Mouse (Mus musculus) forebrain, embryonic 11.5 days (tissue): ENCODE results near the gene Dlgap4. TPM values are rescaled to one million over a fixed set of nuclear protein-coding genes. Genes with fewer than 3 reads are reported as not detected.

Source experiments
- ATAC-seq: fragments of 200-750 bp; cut with Nextera tagmentation; replicated peaks from 2 replicates; pipeline ENCODE4 v1.8.0; 2017; ENCODE audit warnings: moderate TSS enrichment; ENCODE audit not compliant: low FRiP score
- DNase-seq: peaks from one replicate; pipeline ENCODE4 v3.0.0-alpha.2; 2017; ENCODE audit warnings: low spot score
- H3K27ac ChIP-seq: fragments of 300-500 bp; sonication (generic); 2 replicates; pipeline ENCODE4 v1.5.1; 2014; ENCODE audit warnings: low read depth, low read length
- H3K27me3 ChIP-seq: fragments of 300-500 bp; sonication (generic); 2 replicates; pipeline ENCODE4 v1.6.1; 2014; ENCODE audit warnings: mild to moderate bottlenecking, low read length, mixed read lengths; ENCODE audit not compliant: control insufficient read depth, insufficient read depth
- H3K36me3 ChIP-seq: fragments of 300-500 bp; sonication (generic); 2 replicates; pipeline ENCODE4 v1.6.1; 2014; ENCODE audit warnings: mild to moderate bottlenecking, low read length, moderate library complexity, mixed read lengths; ENCODE audit not compliant: control insufficient read depth, insufficient read depth
- H3K4me1 ChIP-seq: fragments of 300-500 bp; sonication (generic); replicated peaks from 2 replicates; pipeline ENCODE4 v1.6.1; 2014; ENCODE audit warnings: low read length, mixed read lengths; ENCODE audit not compliant: control insufficient read depth, insufficient read depth
- H3K4me2 ChIP-seq: fragments of 300-500 bp; sonication (generic); 2 replicates; pipeline ENCODE4 v1.6.1; 2014; ENCODE audit warnings: low read depth, mild to moderate bottlenecking, low read length, moderate library complexity, mixed read lengths; ENCODE audit not compliant: severe bottlenecking
- H3K4me3 ChIP-seq: fragments of 300-500 bp; sonication (generic); 2 replicates; pipeline ENCODE4 v1.5.1; 2014; ENCODE audit warnings: low read depth, low read length
- H3K9ac ChIP-seq: fragments of 300-500 bp; sonication (generic); 2 replicates; pipeline ENCODE4 v1.6.1; 2014; ENCODE audit warnings: low read length
- H3K9me3 ChIP-seq: fragments of 300-500 bp; sonication (generic); 2 replicates; pipeline ENCODE4 v1.6.1; 2016; ENCODE audit warnings: low read length, mixed read lengths; ENCODE audit not compliant: control insufficient read depth
- WGBS: fragments of 180-500 bp; shearing (Covaris S2); extraction: QIAGEN DNeasy Blood & Tissue Kit; methylation state at CpG from one replicate; pipeline ENCODE4 v1.1.7; 2014; 5-methylcytosine and 5-hydroxymethylcytosine counted together
- polyA plus RNA-seq: library from polyadenylated mRNA; unstranded; fragments of >200 nt; fragmentation: Nextera tagmentation; extraction: Ambion mirVana; gene quantifications from 2 replicates; pipeline ENCODE4 v1.2.1, GENCODE M21; 2014

Dlgap4 gene
- polyA plus RNA-seq, 1 experiment from 2014 or later, result 140 TPM

- Histone ChIP-seq H3K4me2 (peak overlapping the region; percentile 31; the same call in 1 of the 2 replicates), H3K4me3 (no peak overlapping the region), H3K9ac (peak overlapping the region; percentile 41), H3K27me3 (no peaks in the 10 kb centered on the region), H3K4me1 (peaks cover 9% of the 10 kb centered on the region; the same call in 1 of the 2 replicates), H3K27ac (no peak overlapping the region), H3K36me3 (no peaks in the 10 kb centered on the region), H3K9me3 (no peaks in the 10 kb centered on the region)
- ATAC-seq (no peak), DNase-seq (peak; percentile 71)
- WGBS, result 21% methylated on average over 17 of the region's 17 CpGs
Observed at GRCm38 (mm10) chr2:156717320-156718281, 104.1 kb downstream of the Dlgap4 start.

- ATAC-seq, result no peak
- H3K27ac ChIP-seq, result no peak overlapping the region
- H3K9me3 ChIP-seq, result no peaks in the 10 kb centered on the region
- DNase-seq, result no peak
- H3K36me3 ChIP-seq, result no peaks in the 10 kb centered on the region
- H3K9ac ChIP-seq, result no peak overlapping the region
- H3K4me2 ChIP-seq, result no peak overlapping the region
- WGBS, result 83% methylated on average over 5 of the region's 5 CpGs
- no peak overlapping the region for H3K4me3 ChIP-seq
- no peaks in the 10 kb centered on the region for H3K27me3 ChIP-seq
- peaks cover 11% of the 10 kb centered on the region; the same call in 1 of the 2 replicates for H3K4me1 ChIP-seq
Observed at GRCm38 (mm10) chr2:156718793-156719192, 105.3 kb downstream of the Dlgap4 start.

- H3K27ac ChIP-seq, result no peak overlapping the region
- no peaks in the 10 kb centered on the region for H3K9me3 ChIP-seq
- ATAC-seq (no peak), DNase-seq (no peak)
- H3K36me3 ChIP-seq, result no peaks in the 10 kb centered on the region
- H3K4me1 ChIP-seq, result peaks cover 11% of the 10 kb centered on the region; the same call in 1 of the 2 replicates
- 85% methylated on average over 7 of the region's 8 CpGs for WGBS
- H3K4me3 ChIP-seq, result peak overlapping the region; percentile 93
- H3K9ac ChIP-seq, result peak overlapping the region; percentile 95
- H3K4me2 ChIP-seq, result peak overlapping the region; percentile 82
- H3K27me3 ChIP-seq, result no peaks in the 10 kb centered on the region
Observed at GRCm38 (mm10) chr2:156719549-156720312, 106.2 kb downstream of the Dlgap4 start.

DNA sequence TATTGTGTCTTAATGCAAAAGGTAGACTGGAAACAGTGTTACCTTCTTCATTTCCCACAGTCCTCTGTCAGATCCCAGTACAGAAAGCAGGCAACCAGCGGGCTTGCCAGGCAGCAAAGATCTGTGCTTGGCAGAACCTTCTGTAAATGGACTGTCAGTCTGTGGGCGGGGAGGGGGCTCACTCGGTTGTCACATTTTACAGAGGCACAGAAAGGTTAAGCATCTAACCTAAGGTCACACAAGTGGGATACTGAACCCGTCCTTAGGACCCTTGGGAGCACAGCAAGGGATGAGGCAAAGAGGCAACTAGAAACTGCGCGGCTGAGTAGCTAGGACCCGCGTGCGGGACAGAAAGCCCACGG lies 106.8 kb downstream of the Dlgap4 start:
- ATAC-seq (no peak; the same call in none of the 2 replicates), DNase-seq (no peak)
- Histone ChIP-seq H3K9me3 (no peaks in the 10 kb centered on the region), H3K36me3 (no peaks in the 10 kb centered on the region), H3K4me1 (peaks cover 11% of the 10 kb centered on the region; the same call in 1 of the 2 replicates), H3K27ac (0 out of 2 replicates have a peak overlapping the region, but pooled peaks have one; percentile 43), H3K9ac (peak overlapping the region; percentile 95), H3K27me3 (no peaks in the 10 kb centered on the region), H3K4me2 (peak overlapping the region; percentile 82), H3K4me3 (peak overlapping the region; percentile 93)
- WGBS, result 3% methylated on average over 10 of the region's 10 CpGs

DNA sequence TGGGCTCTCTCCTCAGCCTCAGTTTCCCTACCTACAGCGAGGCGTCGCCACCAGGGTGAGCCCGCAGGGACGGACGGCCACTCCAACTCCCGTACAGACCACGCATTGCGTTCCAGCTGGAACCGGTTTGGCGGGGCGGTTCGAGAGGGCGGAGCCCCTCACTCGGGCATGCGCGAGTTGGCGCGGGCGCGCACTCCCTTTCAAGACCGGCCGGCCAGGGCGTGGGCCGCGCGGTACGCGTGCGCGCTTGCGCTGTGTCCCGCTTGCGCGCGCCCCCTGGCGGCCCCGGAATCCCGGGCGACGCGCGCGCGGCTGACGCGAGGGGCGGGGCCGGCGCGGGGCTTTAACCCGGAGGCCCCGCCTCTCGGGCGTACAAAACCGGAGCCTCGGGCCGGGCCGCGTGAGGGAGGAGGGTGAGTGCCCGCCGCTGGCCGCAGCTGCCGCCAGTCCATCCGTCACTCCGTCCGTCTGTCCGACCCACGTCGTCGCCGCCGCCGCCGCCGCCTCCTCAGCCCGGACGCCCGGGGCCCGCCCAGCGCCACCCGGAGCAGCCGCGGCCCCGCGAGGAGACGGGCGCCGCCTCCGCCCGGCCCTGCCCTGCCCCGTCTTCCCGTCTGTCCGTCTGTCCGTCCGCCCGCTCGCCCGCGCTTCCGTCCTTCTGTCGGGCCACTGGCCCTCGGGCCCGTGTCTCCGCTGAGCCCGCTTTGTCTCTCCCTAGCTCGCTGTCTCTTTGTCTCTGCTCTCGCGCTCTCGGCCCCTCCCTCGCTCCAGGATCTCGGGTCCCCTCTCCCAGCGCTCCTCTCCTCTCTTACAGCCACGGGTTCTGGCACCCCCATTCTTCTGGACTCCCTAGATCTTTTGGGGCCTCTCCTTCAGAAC lies 107.4 kb downstream of the Dlgap4 start:
- Histone ChIP-seq H3K9ac (peak overlapping the region; percentile 95), H3K4me1 (peaks cover 11% of the 10 kb centered on the region; the same call in 1 of the 2 replicates), H3K4me2 (peak overlapping the region; percentile 82), H3K27ac (peak overlapping the region; percentile 79), H3K27me3 (no peaks in the 10 kb centered on the region), H3K4me3 (peak overlapping the region; percentile 93), H3K36me3 (no peaks in the 10 kb centered on the region), H3K9me3 (no peaks in the 10 kb centered on the region)
- DNase-seq (peak; percentile 98), ATAC-seq (peak; percentile 85)
- WGBS, result under 1% methylated on average over 104 of the region's 114 CpGs

DNA sequence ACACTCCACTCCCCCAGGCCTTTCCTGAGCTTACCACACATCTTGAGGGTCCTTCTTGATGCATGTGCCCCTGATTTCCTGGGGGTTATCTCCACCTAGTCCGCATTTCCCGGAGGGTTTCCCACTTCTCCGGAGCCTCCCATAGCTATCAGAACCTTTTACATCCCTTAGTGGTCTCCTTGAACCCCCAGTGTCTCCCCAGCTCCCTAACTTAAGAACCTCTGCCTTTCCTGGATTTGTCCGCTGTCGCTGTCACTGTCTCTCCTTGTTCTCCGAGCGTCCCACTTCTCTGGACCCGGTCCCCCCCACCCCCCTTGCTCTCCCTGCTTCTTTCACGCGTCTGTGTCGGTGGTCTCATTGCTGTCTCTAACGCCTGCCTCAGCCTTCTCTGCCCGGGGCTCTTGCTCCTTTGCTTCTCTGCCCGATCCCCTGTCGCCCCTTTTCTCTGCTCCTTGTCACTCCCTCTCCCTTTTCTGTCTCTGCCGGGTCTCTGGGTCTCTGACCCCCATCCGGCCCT lies 108.1 kb downstream of the Dlgap4 start:
- WGBS, result 0% methylated on average over 17 of the region's 17 CpGs

GRCm38 (mm10) chr2:156722071-156722575 lies 108.6 kb downstream of the Dlgap4 start:
- H3K4me2 ChIP-seq, result peak overlapping the region; percentile 79
- DNase-seq, result peak; percentile 76
- H3K9ac ChIP-seq, result peak overlapping the region; percentile 95
- peak overlapping the region; percentile 93 for H3K4me3 ChIP-seq
- H3K27me3 ChIP-seq, result no peaks in the 10 kb centered on the region
- WGBS, result 1% methylated on average over 15 of the region's 15 CpGs
- H3K9me3 ChIP-seq, result no peaks in the 10 kb centered on the region
- ATAC-seq, result peak; percentile 16; the same call in 1 of the 2 replicates
- H3K36me3 ChIP-seq, result no peaks in the 10 kb centered on the region
- peak overlapping the region; percentile 79 for H3K27ac ChIP-seq
- H3K4me1 ChIP-seq, result peaks cover 16% of the 10 kb centered on the region; the same call in 1 of the 2 replicates

More for the DNA sequence above, 108.1 kb downstream of the Dlgap4 start:
- H3K36me3 ChIP-seq, result no peaks in the 10 kb centered on the region
- peak overlapping the region; percentile 93 for H3K4me3 ChIP-seq
- no peak for ATAC-seq
- H3K27me3 ChIP-seq, result no peaks in the 10 kb centered on the region
- DNase-seq, result no peak
- H3K4me1 ChIP-seq, result peaks cover 13% of the 10 kb centered on the region; the same call in 1 of the 2 replicates
- H3K4me2 ChIP-seq, result peak overlapping the region; percentile 79
- H3K9ac ChIP-seq, result peak overlapping the region; percentile 95
- H3K9me3 ChIP-seq, result no peaks in the 10 kb centered on the region
- H3K27ac ChIP-seq, result peak overlapping the region; percentile 79
